Mouse (Mus musculus): ENCODE data around the gene Dusp2.

- TF ChIP-seq USF1 (IDR thresholded peaks at IDR 0.05; ENCODE audit: low read depth), result no peak
- TF ChIP-seq CTCF (IDR thresholded peaks at IDR 0.05; ENCODE audit: control insufficient read depth, insufficient read depth, insufficient read length), result no peak
- no peak for TF ChIP-seq MAX (IDR thresholded peaks at IDR 0.05)
- TF ChIP-seq CEBPB (IDR thresholded peaks at IDR 0.05; ENCODE audit: low read depth), result no peak
These were observed 11.4 kb downstream of the Dusp2 start for GRCm38 (mm10) chr2:127347147-127347985.

All from C2C12 (cell line).